Mouse (Mus musculus): ENCODE data around the gene Cdrt4.

Cdrt4 gene

GRCm38 (mm10) chr11:62951012-62951411 lies at the start of gene Cdrt4:
Cdrt4 (plus strand) TSS chr11:62951193.
- DNase-seq (ENCODE audit: low read depth, low spot score), result no peak

- DNase-seq (ENCODE audit: low read depth, low spot score), result peak; percentile 69
These were observed 49.2 kb upstream of the Cdrt4 start for GRCm38 (mm10) chr11:62901699-62902323.

- no peak for DNase-seq (ENCODE audit: low read depth, low spot score)
These were observed 47.0 kb upstream of the Cdrt4 start for GRCm38 (mm10) chr11:62903871-62904495.

- no peak for DNase-seq (ENCODE audit: low read depth, low spot score)
These were observed 41.2 kb upstream of the Cdrt4 start for GRCm38 (mm10) chr11:62909720-62910306.

- no peak for DNase-seq (ENCODE audit: low read depth, low spot score)
These were observed 39.6 kb upstream of the Cdrt4 start for GRCm38 (mm10) chr11:62911362-62911761.

- DNase-seq (ENCODE audit: low read depth, low spot score), result no peak
These were observed 37.9 kb upstream of the Cdrt4 start for GRCm38 (mm10) chr11:62913141-62913540.

- no peak for DNase-seq (ENCODE audit: low read depth, low spot score)
These were observed 36.5 kb upstream of the Cdrt4 start for GRCm38 (mm10) chr11:62914532-62914931.

- no peak for DNase-seq (ENCODE audit: low read depth, low spot score)
These were observed 35.5 kb upstream of the Cdrt4 start for GRCm38 (mm10) chr11:62915486-62915885.

- no peak for DNase-seq (ENCODE audit: low read depth, low spot score)
These were observed 34.2 kb upstream of the Cdrt4 start for GRCm38 (mm10) chr11:62916765-62917164.

- no peak for DNase-seq (ENCODE audit: low read depth, low spot score)
These were observed 30.8 kb upstream of the Cdrt4 start for GRCm38 (mm10) chr11:62919946-62920742.

- DNase-seq (ENCODE audit: low read depth, low spot score), result no peak
These were observed 30.3 kb upstream of the Cdrt4 start for GRCm38 (mm10) chr11:62920743-62921050.

- peak; percentile 96 for DNase-seq (ENCODE audit: low read depth, low spot score)
These were observed 29.7 kb upstream of the Cdrt4 start for GRCm38 (mm10) chr11:62921052-62921977.

GRCm38 (mm10) chr11:62924091-62924761 lies 26.8 kb upstream of the Cdrt4 start:
- DNase-seq (ENCODE audit: low read depth, low spot score), result no peak

- no peak for DNase-seq (ENCODE audit: low read depth, low spot score)
These were observed 21.2 kb upstream of the Cdrt4 start for GRCm38 (mm10) chr11:62929799-62930198.

- no peak for DNase-seq (ENCODE audit: low read depth, low spot score)
These were observed 20.4 kb upstream of the Cdrt4 start for GRCm38 (mm10) chr11:62930574-62930973.

- no peak for DNase-seq (ENCODE audit: low read depth, low spot score)
These were observed 19.9 kb upstream of the Cdrt4 start for GRCm38 (mm10) chr11:62931141-62931540.

GRCm38 (mm10) chr11:62933099-62933498 lies 17.9 kb upstream of the Cdrt4 start:
- DNase-seq (ENCODE audit: low read depth, low spot score), result no peak

GRCm38 (mm10) chr11:62934795-62935514 lies 16.0 kb upstream of the Cdrt4 start:
- DNase-seq (ENCODE audit: low read depth, low spot score), result no peak

GRCm38 (mm10) chr11:62937986-62938385 lies 13.0 kb upstream of the Cdrt4 start:
- DNase-seq (ENCODE audit: low read depth, low spot score), result no peak

GRCm38 (mm10) chr11:62938921-62939320 lies 12.1 kb upstream of the Cdrt4 start:
- no peak for DNase-seq (ENCODE audit: low read depth, low spot score)

Measured in embryo, embryonic 11.5 days (tissue).